Mouse (Mus musculus): ENCODE data around the gene Lhx1. TPM values are rescaled to one million over a fixed set of nuclear protein-coding genes. Genes with fewer than 3 reads are reported as not detected.

Lhx1 gene
- total RNA-seq, 4 experiments from 2014 or later = not detected

GRCm38 (mm10) chr11:84526976-84527860 lies 1.9 kb upstream of the Lhx1 start:
- DNase-seq (ENCODE audit: low spot score in 2 of 2) = no peak

- DNase-seq (ENCODE audit: low spot score in 2 of 2) = no peak
Measured at GRCm38 (mm10) chr11:84526451-84526850, 1.1 kb upstream of the Lhx1 start.

- no peak for DNase-seq (ENCODE audit: low spot score in 2 of 2)
Measured at GRCm38 (mm10) chr11:84524511-84525270, 644 bp downstream of the Lhx1 start.

GRCm38 (mm10) chr11:84523841-84524510 lies 1.4 kb downstream of the Lhx1 start:
- no peak for DNase-seq (ENCODE audit: low spot score in 2 of 2)

- DNase-seq (ENCODE audit: low spot score in 2 of 2) = no peak
Measured at GRCm38 (mm10) chr11:84523321-84523831, 2.0 kb downstream of the Lhx1 start.

- DNase-seq (ENCODE audit: low spot score in 2 of 2) = peak; percentile 57 to 75
Measured at GRCm38 (mm10) chr11:84522577-84523320, 2.6 kb downstream of the Lhx1 start.

GRCm38 (mm10) chr11:84521751-84522299 lies 3.5 kb downstream of the Lhx1 start:
- DNase-seq (ENCODE audit: low spot score in 2 of 2) = no peak

- DNase-seq (ENCODE audit: low spot score in 2 of 2) = no peak
Measured at GRCm38 (mm10) chr11:84521071-84521390, 4.3 kb downstream of the Lhx1 start.

GRCm38 (mm10) chr11:84520269-84521070 lies 4.9 kb downstream of the Lhx1 start:
- no peak for DNase-seq (ENCODE audit: low spot score in 2 of 2)

- DNase-seq (ENCODE audit: low spot score in 2 of 2) = no peak
Measured at GRCm38 (mm10) chr11:84519576-84520268, 5.6 kb downstream of the Lhx1 start.

- DNase-seq (ENCODE audit: low spot score in 2 of 2) = no peak
Measured at GRCm38 (mm10) chr11:84519036-84519435, 6.3 kb downstream of the Lhx1 start.

- DNase-seq (ENCODE audit: low spot score in 2 of 2) = no peak
Measured at GRCm38 (mm10) chr11:84518261-84518660, 7.1 kb downstream of the Lhx1 start.

- DNase-seq (ENCODE audit: low spot score in 2 of 2) = no peak
Measured at GRCm38 (mm10) chr11:84517431-84517830, 7.9 kb downstream of the Lhx1 start.

GRCm38 (mm10) chr11:84516501-84517240 lies 8.7 kb downstream of the Lhx1 start:
- no peak for DNase-seq (ENCODE audit: low spot score in 2 of 2)

GRCm38 (mm10) chr11:84513171-84514116 lies 11.9 kb downstream of the Lhx1 start, which contains the start of gene Aatf:
Gene Aatf, minus strand, starts transcription at chr11:84513522.
- DNase-seq (ENCODE audit: low spot score in 2 of 2) = peak; percentile 91 to 92

GRCm38 (mm10) chr11:84512031-84512430 lies 13.3 kb downstream of the Lhx1 start:
- DNase-seq (ENCODE audit: low spot score in 2 of 2) = no peak

- DNase-seq (ENCODE audit: low spot score in 2 of 2) = no peak
Measured at GRCm38 (mm10) chr11:84504296-84504695, 21.0 kb downstream of the Lhx1 start.
